Mouse (Mus musculus) gastrocnemius, adult 8-10 months (tissue): ENCODE measurements around the gene Gm11639. TPM values are rescaled to one million over a fixed set of nuclear protein-coding genes. Genes with fewer than 3 reads are reported as not detected.
"Not testable (repeated sequence)": the region's sequence is repeated elsewhere in the genome, so short reads cannot be mapped to it uniquely, and the experiment has no call there.

Source experiments
- DNase-seq, 2 experiments: peaks; one replicate each; pipeline ENCODE4 v3.0.0; 2022; ENCODE audit warnings: low spot score in 2 of 2
- total RNA-seq, 4 experiments: library from RNA; stranded (reverse); gene quantifications; 2 replicates each; pipeline ENCODE4 v1.2.4; 2022

The Gm11639 gene
- total RNA-seq, 4 experiments from 2014 or later = 0.02 TPM; not detected in 3

DNA sequence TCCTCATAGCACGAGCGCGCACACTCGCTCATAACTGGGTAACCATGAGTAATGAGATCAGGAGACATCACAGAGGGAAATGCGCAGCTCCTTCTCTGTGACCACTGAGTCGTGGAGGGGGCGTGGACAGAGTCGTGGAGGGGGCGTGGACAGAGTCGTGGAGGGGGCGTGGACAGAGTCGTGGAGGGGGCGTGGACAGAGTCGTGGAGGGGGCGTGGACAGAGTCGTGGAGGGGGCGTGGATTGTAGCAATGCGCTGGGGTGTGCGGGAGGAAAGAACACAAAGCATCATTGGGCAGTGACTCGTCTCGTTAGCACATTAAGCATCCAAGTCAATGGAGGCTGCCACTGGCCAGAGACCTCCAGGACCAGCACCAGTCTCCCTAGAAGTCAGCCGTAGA is 426.9 kb downstream of the Gm11639 start:
- DNase-seq = not testable (repeated sequence)

DNA sequence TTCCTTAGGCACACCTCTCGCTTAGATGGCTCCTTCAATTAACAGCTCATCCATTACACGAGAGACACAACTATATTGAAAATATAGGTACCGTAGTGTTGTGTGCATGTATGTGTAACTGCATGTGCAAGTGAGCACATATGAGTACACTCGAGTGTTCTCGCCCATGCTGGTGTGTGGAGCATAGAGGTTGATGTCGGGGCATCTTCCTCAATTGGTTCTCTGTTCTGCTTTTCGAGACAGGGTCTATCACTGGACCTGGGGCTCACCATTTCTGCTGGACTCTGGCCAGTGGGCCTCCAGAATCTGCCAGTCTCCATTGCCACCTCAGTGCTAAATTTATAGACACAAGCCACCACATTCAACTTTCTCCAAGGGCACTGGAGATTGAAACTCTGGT is 432.3 kb downstream of the Gm11639 start:
- no peak for DNase-seq

DNA sequence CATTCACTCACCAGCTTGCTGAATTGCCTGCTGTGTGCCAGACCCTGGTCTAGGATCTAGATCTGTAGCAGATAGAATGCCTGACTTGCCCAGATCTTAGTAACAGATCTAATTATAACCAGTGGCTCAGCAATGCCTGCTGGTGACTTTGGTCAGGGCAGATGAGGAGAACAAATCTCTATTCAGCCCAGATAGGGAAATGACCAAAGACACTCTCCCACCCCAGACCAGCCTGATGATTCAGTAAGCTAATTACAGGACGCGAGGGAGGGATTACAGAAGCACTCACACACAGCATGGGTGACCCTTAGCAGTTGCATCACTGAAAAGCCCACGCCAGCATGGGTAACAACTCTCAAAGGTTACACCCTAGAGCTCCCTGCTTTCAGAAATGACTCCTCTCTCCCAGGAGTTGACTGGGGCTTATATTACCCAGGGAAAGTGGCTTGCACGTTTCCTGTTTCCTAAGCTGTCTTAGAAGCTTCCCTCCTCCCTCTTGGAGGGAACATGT is 435.1 kb downstream of the Gm11639 start:
- DNase-seq = no peak

DNA sequence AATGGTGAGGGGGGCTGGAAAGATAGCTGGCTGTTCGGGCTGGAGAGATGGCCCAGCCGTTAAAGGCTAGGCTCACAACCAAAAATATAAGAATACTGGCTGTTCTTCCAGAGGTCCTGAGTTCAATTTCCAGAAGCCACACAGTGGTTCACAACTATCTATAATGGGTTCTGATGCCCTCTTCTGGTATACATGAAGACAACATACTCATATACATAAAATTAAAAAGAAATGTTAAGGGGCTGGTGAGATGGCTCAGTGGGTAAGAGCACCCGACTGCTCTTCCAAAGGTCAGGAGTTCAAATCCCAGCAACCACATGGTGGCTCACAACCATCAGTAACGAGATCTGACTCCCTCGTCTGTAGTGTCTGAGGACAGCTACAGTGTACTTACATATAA is 436.3 kb downstream of the Gm11639 start:
- DNase-seq = not testable (repeated sequence)

DNA sequence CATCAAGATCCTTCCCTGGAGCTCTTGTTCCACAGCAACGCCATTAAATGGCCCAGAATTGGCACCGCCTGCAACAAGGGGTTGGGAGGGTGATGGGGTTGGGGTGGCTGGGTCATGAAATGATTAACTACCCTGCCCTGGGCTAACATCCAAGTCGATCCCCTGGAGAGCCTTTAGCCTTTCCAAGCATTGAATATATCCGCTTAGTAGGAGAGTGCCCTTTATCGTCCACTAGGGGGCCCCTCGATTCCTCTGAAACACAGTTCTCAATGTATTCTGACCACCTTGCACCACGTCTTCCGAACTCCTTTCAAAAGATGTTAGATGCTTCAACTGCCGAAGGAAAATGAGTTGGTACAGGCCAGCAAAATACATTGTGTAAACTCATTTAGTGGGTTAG is 438.5 kb downstream of the Gm11639 start:
- DNase-seq = no peak

DNA sequence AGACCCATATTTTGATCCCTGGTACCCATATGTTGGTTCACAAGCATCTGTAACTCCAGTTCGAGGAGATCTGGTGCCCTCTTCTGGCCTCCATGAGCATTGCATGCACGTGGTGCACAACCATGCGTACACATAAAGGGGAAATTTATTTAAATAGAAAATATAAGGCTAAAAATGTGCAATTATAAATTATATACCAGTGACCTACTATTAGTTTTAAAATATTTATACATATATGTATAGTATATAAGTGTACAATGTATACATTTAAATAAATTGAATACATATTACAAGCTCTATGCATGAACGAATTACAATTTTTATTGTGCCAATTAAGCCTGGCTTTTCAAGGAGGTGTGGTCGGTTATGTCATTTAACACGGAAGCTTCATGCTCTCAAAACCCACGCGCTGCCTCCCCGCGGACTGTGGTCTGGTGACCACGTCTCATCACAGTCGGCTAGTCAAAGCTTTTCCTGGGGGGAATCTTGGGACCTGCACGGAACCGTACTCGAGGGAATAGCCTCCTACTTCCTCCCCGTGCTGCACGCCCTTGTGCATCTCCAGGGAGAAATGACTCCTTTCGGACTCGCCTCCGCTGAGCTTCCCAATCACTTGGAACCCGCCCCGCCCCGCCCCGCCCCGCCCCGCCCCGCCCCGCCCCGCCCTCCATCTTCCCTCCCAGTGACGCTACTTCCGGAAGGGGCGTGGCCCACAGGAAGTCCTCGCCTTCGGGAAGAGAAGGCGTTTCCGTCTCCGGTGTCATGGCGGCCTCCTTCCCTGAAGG is 440.4 kb downstream of the Gm11639 start, which contains the start of gene Mettl2:
Gene Mettl2 (plus strand): TSS at position 691 of the 785 bp plus-strand sequence.
- DNase-seq = peak; percentile 43 to 68

DNA sequence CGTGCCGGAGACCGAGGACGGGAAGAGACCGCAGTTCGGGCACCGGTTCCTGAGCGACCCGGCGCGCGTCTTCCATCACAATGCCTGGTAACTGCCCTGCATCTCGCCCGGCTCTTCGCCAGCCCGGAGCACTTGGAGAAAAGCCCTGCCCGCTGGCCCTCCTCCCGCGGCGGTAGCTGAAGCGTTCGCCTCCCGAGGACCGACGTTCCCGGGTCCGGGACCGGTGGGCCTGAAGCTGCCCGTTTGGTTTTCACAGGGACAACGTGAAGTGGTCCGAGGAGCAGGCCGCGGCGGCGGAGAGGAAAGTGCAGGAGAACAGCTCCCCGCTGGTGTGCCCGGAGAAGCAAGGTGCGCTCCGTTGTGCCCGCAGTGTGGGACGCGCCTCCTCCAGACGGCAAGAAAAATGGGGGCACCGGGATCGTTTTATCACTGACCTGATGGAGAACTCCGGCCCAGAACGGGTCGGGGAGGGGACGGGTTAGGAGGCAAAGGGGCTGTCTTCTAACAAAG is 441.1 kb downstream of the Gm11639 start:
- DNase-seq = no peak

DNA sequence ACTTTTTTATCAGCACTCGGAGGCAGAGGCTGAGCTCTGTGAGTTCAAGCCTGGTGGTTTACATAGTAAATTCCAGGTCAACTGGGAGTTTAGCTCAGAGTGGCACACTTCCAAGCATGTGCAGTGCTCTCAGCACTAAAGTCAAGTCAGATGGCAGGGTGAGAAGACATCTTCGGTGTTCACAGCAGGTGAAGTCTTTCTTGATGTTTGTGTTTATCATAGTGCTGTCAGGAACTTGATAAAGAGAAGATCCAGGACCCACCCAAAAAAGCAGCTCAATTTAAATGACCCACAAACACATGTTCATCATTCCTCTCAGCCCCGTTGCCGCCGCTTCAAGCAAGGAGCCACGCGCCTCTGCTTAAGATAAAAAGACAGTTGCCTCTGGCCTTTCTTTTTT is 450.2 kb downstream of the Gm11639 start:
- DNase-seq = no peak

DNA sequence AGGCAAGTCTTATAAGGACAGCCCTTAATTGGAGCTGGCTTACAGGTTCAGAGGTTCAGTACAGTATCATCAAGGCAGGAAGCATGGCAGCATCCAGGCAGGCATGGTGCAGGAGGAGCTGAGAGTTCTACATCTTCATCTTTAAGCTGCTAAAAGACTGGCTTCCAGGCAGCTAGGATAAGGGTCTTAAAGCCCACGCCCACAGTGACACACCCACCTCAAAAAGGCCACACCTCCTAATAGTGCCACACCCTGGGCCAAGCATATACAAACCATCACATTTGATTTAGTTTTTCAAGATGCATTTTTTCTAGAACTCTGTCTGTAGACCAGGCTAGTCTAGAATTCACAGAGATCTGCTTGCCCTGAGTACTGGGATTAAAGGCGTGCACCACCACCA is 451.7 kb downstream of the Gm11639 start:
- not testable (repeated sequence) for DNase-seq

DNA sequence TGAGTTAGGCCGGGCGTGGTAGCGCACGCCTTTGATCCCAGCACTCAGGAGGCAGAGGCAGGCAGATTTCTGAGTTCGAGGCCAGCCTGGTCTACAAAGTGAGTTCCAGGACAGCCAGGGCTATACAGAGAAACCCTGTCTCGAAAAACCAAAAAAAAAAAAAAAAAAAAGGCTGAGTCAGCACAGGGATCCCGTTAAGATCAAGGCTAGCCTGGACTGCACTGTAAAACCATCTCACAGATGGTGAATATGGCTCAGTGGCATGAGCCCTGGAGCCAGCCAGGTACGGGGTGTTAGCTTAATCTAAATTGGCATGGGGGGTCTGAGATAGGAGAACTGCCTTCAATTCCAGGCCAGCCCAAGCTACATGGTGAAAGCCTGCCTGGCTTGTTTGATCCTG is 455.0 kb downstream of the Gm11639 start:
- DNase-seq = not testable (repeated sequence)

DNA sequence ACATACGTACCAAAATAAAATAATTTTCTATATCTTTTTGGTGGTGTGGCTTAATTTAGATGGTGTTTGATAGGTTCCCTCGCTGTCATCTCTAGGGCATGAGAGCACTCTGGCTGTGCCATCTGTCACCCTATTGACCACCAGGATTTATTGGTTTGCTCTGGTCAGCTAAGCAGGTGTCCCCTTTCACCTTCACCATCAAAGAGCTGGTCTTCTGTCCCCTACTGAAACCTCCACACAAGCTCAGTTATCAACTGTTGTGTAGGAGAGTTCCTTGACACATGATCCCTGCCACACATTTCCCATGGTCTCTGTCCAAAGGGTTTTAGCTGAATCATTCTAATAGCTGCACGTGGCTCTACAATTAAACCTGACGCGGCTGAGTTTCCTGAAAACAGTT is 455.6 kb downstream of the Gm11639 start:
- DNase-seq = no peak

DNA sequence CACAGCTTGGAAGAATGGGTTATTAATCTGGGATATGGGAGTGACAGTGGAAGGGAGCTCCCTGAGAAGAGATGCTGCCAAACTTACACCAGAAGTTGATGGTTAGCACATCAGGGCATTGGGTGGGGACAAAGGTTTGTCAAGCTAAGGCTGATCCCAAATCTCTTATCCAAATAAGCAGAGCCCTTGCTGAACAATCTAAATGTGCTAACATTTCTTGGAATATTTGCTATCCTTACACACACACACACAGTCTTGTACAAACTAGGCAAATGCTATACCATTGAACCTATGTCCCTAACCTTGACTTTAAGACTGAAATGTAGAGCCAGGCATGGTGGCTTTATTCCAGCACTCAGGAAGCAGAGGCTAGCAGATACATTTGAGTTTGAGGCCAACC is 458.1 kb downstream of the Gm11639 start:
- no peak for DNase-seq

DNA sequence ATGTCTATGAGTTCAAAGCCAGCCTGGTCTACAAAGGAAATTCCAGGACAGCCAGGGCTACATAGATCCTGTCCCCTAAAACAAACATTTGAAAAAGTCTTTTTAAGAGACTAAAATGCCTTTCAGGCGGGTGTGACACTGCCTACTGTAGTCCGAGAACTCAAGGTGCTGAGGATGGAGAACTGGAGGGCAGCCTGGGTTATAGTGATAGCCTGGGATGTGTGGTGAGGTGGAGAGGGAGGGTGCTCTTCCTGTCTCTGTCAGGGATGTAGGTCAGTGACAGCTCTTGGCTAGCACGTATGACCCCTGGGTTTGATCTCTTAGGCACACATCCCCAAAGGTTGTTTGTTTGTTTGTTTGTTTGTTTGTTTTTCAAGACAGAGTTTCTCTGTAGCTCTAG is 458.6 kb downstream of the Gm11639 start:
- DNase-seq = no peak

DNA sequence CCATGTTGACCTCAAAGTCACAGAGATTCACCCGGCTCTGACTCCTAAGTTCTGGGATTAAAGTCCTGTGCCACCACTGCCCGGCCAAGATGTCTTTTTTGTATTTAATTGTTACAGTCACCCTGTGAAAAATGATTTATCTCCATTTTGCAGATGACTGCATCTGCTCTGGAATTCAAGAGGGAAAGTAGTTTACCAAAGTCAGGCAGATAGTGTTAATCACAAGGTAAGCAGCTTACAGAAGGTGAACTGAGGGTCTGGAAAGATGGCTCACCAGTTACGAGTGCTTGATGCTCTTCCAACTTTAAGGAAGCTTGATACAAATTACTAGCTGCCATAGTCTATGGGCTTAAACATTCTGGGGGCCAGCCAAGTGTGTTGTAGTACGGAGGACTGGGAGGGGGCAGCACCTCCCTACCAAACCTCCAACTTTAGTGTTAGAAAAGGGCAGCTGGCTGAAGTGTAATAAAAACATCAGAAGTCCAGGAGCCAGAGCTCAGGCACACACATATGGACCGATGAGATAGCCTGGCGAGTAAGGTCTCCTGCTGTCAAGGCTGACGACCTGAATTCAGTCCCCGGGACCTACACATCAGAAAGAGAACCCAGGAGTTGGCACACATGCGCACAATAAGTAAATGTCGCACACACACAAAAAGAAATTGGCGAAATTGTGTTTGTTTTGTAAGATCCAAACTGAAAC is 459.2 kb downstream of the Gm11639 start:
- no peak for DNase-seq

DNA sequence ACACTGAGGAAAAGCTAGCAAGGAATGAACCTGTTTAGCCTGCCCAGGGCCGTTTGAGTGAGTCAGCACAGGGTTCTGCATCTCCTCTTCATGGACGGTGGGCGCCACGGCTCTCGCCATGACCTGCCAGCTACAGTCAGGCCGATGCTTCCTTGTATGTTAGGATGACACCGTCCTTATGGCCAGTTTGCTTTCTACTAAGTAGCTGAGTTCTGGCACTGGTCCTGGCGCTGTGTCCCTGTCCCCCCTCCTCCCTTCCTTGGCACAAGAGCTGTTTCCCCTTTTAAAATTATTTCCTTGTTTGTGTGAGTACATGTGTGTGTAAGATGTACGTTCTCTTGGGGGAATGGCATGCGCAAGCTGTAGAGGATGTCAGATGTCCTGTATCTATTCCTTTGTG is 459.7 kb downstream of the Gm11639 start:
- DNase-seq = no peak

DNA sequence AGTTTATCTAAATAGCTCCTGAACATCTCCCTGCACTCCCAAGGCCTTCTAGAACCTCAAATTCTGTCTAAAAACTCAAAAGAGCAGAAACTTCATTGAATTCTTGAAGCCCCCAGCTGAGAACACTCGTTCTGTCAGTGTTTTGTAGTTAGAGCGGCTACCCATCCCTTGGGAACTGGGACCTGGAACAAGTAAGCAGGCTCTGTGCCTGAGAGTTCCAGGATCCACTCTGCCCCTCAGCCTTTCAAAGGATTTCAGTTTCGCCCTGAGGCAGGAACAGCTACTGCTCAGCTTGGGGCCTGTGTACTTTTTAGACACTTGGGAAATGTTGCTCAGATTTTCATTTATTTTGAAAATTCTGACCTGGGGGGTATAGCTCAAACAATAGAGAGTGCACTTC is 461.1 kb downstream of the Gm11639 start, which contains the start of gene Gm10842:
Gene Gm10842 (plus strand): TSS at position 301 of the 400 bp plus-strand sequence.
- DNase-seq = no peak

DNA sequence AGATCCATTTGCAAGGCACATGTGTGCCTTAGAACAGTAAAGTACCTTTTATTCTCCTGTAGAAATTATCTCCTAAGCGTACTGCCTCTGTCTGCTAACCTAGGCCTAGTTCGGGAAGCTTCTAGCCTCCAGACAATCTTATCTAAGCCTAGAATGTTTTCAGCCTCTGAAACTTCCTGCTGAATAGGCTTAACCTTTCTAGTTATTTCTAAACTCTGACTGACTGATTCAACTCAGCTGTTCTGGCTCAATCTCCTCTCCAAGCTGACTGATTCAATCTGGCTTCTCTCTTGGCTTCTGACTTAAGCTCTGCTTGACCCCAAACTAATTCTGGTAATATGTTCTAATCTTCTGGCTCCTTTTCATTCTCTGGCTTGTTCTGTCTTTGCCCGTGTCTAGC is 463.8 kb downstream of the Gm11639 start:
- no peak for DNase-seq

DNA sequence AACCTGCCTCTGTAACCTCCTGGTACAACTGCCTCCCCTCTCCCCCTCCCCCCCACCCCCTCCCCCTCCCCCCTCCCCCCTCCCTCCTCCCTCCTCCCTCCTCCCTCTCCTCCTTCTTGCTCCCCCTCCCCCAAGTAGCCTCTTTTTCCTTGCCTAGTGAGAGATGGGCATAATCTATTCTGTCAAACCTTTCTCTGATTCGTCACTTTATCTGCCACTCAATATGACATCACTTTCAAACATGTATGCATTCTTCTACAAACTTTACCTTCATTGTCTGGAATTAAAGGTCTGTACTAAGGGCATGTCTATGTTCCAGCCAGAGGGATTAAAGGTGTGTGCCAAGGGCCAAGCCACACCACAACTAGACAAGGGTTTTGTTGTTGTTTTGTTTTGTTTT is 464.3 kb downstream of the Gm11639 start:
- no peak for DNase-seq

DNA sequence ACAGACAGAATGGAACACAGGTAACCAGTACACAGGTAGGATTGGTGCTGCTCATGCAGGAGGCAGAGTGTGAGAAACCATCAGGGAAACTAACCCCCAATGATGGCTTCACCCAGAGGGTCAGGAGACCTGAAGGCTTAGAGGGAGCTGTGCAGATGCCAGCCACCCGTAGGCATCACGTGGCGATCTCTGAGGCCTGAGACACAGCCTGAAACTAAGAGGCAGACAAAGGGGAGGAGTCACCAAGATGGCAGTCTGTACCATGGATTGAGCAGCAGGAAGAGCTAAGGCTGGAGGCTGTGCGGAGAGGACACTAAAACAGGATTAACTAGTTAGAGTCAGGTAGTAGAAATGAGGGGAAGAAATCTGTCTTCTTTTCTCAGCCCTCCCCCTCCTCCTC is 465.2 kb downstream of the Gm11639 start:
- DNase-seq = no peak

DNA sequence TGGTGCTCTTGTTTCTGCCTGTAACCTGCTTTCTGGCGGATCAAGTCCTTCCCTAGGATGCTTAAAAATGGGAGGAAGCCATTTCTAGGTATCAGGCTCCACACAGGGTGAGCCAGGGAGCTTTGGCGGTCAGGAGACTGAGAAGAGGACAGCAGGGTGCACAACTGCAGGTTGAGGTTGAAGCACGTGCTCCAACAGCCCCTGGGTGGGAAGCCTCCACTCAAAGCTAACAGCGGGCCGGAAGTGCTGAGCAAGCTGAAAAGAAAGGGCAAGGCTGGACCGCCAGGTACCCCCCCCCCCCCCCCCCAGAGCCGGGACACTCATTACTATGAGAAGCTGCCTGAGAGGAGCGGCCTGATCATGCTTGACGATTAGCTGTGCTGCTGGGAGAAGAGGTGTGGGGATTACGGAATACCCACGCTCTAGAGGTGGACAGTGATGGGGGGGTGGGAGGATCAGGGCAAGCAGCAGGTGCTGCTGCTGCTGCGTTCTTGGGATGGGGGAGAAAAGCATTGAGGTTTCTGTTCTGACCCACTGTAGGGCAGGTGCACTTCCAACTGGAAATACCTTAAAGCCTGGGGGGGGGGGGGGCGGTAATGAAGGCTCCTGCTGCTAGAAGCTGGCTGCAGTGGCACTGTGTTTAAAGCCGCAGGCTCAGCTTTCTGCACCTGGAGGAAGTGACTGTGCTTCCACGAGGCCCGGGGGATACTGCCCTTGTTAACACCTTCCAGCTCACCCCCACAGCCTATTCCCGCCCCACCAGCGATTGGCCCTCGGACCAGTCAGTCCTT is 465.9 kb downstream of the Gm11639 start:
- DNase-seq = no peak

DNA sequence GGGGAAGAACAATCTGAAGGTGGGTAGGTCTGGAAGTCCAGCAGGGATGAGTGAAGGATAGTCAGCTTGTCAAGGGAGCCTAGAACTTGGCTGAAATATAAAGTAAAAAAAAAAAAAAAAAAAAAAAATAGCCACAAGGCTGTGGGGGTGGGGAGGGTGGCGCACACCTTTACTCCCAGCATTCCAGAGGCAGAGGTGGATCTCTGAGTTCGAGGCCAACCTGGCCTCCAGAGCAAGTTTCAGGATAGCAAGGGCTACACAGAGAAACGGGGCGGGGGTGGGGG is 466.5 kb downstream of the Gm11639 start:
- DNase-seq = no peak
